Mouse (Mus musculus) kidney, adult 18-20 months (tissue): ENCODE measurements around the gene B4galt5.

Experiments used
- DNase-seq: peaks from one replicate; pipeline ENCODE4 v3.0.0; 2021

The B4galt5 gene

GRCm38 (mm10) chr2:167302031-167302430 lies 47.0 kb downstream of the B4galt5 start:
- peak; percentile 52 for DNase-seq

- DNase-seq, result no peak
Observed at GRCm38 (mm10) chr2:167301601-167302000, 47.4 kb downstream of the B4galt5 start.

DNA sequence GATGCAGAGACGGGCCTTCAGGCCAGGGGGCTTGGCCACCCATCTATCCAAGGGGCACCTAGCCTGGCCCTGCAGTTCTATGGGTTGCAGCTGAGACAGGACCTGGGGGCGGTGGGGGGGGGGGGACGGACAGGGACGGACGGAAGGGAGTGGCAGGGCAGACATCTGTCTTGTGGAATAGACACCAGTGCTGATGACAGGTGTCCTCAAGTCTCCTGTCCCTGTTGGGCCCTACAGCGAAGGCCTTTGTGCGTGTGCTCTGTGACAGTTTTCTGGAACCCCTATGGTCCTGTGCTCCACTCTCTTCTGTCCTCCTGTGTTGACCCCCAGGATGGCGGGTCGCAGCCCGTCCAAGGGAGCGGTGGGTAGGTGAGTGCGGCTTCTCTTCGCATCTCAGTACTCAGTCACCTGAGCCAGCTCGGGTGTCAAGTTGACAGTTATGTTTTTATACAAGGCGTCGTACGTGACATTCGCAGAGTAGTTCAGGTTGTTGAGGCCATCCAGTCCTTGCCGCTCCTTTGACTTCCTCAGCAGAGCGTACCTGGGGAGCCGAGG lies 48.0 kb downstream of the B4galt5 start:
- DNase-seq, result peak; percentile 5

- peak; percentile 13 for DNase-seq
Observed at GRCm38 (mm10) chr2:167299861-167300667, 48.9 kb downstream of the B4galt5 start.

DNA sequence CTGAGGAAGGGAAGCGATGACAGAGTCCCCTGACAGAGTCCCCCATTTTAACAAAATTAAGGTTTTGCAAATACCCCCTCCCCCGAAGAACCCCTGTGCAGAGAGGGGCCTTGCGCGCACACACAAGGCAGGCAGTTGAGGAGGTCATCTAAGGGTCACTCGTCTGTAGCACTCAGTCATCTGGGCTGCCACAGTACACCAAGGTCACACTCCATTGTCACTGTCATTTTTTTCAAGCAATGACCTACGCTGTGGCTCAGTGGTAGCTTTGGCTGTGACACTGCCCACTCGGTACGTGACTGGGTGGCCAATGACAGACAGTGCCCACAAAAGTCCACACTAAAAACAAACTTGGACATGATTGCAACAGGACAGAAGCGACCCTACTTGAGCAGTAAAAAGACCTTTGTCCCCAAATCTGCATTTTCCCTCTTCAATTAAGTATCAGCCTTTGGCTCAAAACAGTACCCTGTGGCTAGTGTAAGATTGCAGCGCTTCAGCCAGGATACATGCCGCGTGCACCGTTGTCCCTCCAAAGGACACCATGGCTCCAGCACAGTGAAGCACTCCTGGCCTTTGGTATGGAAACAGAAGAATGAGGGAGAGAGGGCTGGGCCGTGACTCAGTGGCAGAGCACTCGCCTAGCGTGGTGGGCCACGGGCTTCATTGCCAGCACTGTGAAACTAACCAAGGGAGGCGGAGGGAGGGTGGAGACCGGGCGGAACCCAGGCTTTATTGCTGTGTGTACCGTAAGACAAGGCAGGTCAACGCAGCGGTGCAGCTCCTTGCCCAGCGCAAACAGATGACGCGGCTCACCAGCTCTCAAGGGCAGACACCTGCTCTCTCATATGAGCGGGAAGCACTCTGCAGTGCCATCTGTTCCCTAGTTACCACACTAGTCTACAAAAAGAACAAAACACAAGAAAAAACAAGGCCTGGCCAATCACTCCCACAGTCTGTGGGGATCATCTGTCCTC lies 50.0 kb downstream of the B4galt5 start:
- DNase-seq, result peak; percentile 7

- DNase-seq, result no peak
Observed at GRCm38 (mm10) chr2:167297985-167298384, 51.0 kb downstream of the B4galt5 start.

GRCm38 (mm10) chr2:167294926-167295325 lies 54.1 kb downstream of the B4galt5 start:
- DNase-seq, result peak; percentile 2

- peak; percentile 3 for DNase-seq
Observed at GRCm38 (mm10) chr2:167294216-167294615, 54.8 kb downstream of the B4galt5 start.

DNA sequence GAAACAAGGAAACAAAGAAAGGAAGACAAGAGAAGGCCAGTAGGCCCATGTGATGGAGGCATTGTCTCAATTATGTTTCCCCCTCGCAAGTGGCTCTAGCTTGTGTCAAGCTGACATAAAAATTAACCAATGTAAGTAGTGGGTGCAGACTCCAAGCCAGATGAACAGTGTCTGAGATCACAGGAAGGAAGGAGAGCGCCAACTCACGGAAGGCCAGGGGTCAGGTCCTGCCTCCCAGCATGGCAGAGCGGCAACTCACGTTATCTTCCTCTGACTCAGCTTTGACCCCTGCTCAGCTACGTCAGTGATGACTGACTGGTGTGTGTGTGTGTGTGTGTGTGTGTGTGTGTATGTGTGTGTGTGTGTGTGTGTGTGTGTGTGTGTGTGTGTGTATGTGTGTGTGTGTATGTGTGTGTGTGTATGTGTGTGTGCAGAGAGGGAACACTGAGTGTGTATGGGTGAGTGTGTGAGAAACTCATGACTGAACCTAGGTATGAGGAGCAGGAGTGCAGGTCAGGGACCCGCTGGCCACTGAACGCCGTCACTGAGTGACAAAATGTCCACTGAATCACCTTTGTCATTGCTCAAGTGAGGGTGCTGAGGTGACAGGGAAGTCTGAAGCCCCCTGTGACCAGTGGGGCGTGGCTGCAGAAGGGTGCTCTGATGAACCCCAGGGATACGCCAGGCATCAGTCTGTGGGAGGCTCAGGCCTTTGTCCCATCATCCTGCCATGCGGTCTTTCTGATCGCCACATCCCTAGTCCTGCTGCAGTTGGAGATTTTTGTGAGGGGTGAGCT lies 55.5 kb downstream of the B4galt5 start:
- DNase-seq, result peak; percentile 16

- peak; percentile 8 for DNase-seq
Observed at GRCm38 (mm10) chr2:167292854-167293253, 56.1 kb downstream of the B4galt5 start.

GRCm38 (mm10) chr2:167292151-167292591 lies 56.8 kb downstream of the B4galt5 start:
- DNase-seq, result peak; percentile 2

DNA sequence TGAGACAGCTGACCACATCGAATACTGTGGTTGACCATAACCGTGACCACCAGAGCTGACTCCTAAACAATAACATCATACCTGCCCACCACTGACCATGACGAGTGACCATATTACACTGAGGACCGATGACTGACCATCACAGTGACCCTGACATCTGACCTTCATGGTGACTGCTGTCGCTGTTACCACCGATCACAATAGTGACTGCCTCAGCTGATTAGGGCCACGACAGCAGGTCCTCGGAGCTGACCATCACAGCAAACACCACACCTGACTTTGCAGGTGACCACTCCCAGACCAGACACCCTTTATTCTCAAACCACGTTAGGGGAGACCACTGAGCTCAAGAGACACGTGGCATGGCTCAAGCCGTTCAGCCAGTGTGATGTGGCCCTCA lies 57.3 kb downstream of the B4galt5 start:
- DNase-seq, result no peak

DNA sequence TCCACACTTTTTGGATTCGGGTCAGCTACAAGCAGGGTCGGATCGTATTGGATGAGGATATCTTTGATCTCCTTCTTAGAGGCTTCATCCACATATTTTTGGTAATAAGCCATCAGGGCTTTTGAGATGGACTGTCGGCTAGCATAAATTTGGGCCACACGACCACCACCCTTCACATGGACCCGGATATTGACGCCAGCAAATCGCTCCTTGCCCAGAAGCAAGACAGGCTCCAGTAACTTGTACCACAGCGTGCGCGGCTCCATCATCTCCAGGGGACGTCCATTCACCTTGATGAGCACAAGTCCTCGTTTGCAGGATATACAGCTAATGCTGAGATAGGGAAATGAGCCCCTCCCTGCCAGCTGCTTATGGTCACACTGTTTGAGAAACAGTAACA lies 67.5 kb downstream of the B4galt5 start:
- DNase-seq, result peak; percentile 2

GRCm38 (mm10) chr2:167280986-167281310 lies 68.0 kb downstream of the B4galt5 start:
- no peak for DNase-seq

GRCm38 (mm10) chr2:167280090-167280985 lies 68.6 kb downstream of the B4galt5 start:
- peak; percentile 85 for DNase-seq

DNA sequence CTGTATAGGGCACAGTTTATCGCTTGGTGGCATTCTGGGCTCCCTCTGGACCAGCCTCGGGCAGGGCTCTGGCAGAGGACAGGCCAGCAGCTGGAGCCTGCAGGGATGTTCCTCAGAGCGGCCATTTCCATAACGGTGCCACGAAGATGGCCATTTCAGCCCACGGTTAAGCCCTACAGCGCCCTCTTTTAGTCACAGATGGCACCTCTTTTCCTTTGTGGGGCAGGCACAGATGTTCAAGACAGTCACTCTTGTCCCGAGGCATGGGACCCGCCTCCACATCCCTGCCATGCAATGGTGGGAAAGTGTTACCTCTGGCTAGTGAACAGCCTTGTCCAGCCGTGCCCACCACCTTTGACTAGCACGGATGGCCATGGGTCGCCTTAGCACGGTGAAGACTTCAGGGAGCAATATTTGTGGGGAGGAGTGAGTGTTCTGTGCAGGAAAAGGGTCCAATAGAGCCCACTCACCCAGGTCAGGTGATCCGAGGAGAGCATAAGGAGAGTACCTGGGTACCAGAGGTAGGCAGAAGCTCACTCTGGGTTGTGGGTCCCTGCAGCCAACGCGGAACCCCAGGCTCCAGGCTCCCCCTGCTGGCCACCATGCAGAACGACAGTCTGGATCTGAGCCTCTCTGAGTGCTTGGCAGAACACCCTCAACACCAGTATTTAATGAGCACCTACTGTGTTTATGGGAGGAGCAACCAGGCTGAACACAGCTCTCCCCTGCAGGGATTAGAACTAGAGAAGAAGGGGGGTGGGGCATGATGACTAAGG lies 70.0 kb downstream of the B4galt5 start:
- DNase-seq, result peak; percentile 67

DNA sequence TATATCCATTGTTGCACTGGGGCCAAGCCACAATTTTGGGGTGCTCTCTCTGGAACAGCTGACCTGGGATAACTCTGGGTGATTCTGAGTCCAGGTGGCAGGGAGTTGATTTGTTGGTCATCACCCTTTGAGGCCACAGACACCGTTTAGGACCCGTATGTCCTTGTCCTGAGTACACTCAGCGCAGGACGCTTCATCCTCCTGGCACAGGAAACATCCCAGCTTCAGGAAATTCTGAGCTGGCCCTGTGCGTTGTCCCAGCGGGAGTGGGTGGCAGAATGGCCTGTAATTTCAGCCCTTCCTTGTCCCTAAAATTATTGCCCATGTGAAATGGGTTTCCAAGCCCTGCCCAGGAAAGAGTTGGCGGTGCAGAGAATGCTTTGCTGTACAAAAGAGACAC lies 71.0 kb downstream of the B4galt5 start:
- DNase-seq, result peak; percentile 2

DNA sequence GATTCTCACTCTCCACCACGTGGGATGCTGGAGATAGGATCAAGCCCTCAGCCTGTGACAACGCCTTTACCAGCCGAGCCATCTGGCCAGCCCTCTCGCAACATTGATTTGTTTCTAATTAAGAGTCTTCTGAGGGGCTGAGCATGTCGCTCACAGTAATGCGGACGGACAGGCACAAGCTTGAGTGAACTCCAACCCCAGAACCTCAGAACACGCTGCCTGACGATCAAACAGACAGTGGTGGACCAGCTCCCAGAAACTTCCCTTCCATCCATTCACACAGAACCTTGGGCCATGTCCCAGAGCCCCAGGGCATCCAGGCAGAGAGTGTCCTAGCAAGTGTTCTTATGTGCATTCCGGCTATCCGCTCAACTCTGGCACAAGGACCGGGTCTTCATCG lies 72.0 kb downstream of the B4galt5 start:
- peak; percentile 1 for DNase-seq

- no peak for DNase-seq
Observed at GRCm38 (mm10) chr2:167275856-167276255, 73.1 kb downstream of the B4galt5 start.

DNA sequence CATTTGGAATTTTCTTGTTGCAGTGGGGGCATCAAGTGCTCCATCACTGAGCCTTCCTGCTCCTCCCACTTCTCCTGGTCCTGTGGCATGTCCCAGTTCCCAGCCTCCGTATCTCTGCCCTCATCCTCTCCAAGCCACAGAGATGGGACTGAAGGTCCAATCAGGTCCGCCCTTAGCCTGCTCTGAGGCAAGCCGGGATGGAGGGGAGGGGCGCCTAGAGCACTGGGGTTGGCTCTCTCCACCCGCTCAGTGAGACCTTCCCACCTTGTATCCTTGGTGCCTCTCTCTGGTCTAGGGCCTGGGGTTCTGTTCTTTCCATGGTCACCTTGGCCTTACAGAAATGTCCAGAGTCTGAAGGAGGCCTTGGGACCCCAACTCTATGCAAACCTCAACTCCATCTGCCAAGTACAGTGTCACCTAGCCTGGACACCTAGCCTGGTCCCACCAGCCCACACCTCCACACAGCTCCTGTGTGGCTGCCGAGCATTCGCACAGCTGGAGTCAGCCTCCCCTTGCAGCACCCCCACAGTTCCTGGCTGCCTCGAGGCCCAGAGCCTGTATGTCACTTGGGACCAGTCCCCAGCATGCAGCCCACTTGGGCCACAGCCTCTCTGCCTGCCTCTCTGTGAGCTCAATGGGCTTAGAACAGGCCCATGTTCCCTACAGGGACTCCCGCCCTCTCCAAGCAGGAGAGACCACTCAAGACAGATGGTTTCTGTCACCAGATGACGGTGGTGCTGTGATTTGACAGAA lies 74.1 kb downstream of the B4galt5 start:
- DNase-seq, result peak; percentile 1
